Mouse (Mus musculus): ENCODE measurements at regions not wholly inside any gene's neighbourhood (a gene's known extent, or its start where the extent isn't known, plus 50 kb on each side); places are given as distances from the start of the nearest gene placed in this dataset.

- ATAC-seq (replicated peaks; ENCODE audit: low FRiP score) (no peak), DNase-seq (ENCODE audit: low spot score) (no peak)
- Histone ChIP-seq H3K27ac (ENCODE audit: low read depth, low read length) (no peak overlapping the region), H3K36me3 (ENCODE audit: control insufficient read depth, insufficient read depth, low read length) (no peaks in the 10 kb centered on the region), H3K4me1 (replicated peaks; ENCODE audit: control insufficient read depth, insufficient read depth, low read length) (no peaks in the 10 kb centered on the region), H3K27me3 (replicated peaks; ENCODE audit: control insufficient read depth, insufficient read depth, low read length) (no peaks in the 10 kb centered on the region), H3K4me3 (ENCODE audit: low read depth, low read length) (no peak overlapping the region), H3K4me2 (no peak overlapping the region), H3K9me3 (ENCODE audit: control insufficient read depth, low read length) (no peaks in the 10 kb centered on the region), H3K9ac (ENCODE audit: low read depth, low read length) (no peak overlapping the region)
- 87% methylated on average over 8 of the region's 8 CpGs for WGBS
Observed at GRCm38 (mm10) chr6:91573487-91573886, 57.8 kb downstream of the Lsm3 start.

- 78% methylated on average over 10 of the region's 10 CpGs for WGBS
- Histone ChIP-seq H3K9ac (ENCODE audit: low read depth, low read length) (no peak overlapping the region), H3K27me3 (replicated peaks; ENCODE audit: control insufficient read depth, insufficient read depth, low read length) (no peaks in the 10 kb centered on the region), H3K4me1 (replicated peaks; ENCODE audit: control insufficient read depth, insufficient read depth, low read length) (no peaks in the 10 kb centered on the region), H3K4me3 (ENCODE audit: low read depth, low read length) (no peak overlapping the region), H3K27ac (ENCODE audit: low read depth, low read length) (no peak overlapping the region), H3K9me3 (ENCODE audit: control insufficient read depth, low read length) (no peaks in the 10 kb centered on the region), H3K4me2 (no peak overlapping the region), H3K36me3 (ENCODE audit: control insufficient read depth, insufficient read depth, low read length) (no peaks in the 10 kb centered on the region)
- ATAC-seq (replicated peaks; ENCODE audit: low FRiP score) (no peak), DNase-seq (ENCODE audit: low spot score) (no peak)
Observed at GRCm38 (mm10) chr6:91574414-91574813, 58.7 kb downstream of the Lsm3 start.

GRCm38 (mm10) chr6:91575662-91576364 lies 60.1 kb downstream of the Lsm3 start:
- WGBS: 54% methylated on average over 4 of the region's 4 CpGs
- Histone ChIP-seq H3K9me3 (ENCODE audit: control insufficient read depth, low read length) (no peaks in the 10 kb centered on the region), H3K9ac (ENCODE audit: low read depth, low read length) (no peak overlapping the region), H3K4me1 (replicated peaks; ENCODE audit: control insufficient read depth, insufficient read depth, low read length) (no peaks in the 10 kb centered on the region), H3K4me3 (ENCODE audit: low read depth, low read length) (no peak overlapping the region), H3K4me2 (no peak overlapping the region), H3K27ac (ENCODE audit: low read depth, low read length) (no peak overlapping the region), H3K36me3 (ENCODE audit: control insufficient read depth, insufficient read depth, low read length) (no peaks in the 10 kb centered on the region), H3K27me3 (replicated peaks; ENCODE audit: control insufficient read depth, insufficient read depth, low read length) (no peaks in the 10 kb centered on the region)
- DNase-seq (ENCODE audit: low spot score) (peak; percentile 64), ATAC-seq (replicated peaks; ENCODE audit: low FRiP score) (0 out of 2 replicates have a peak, but pooled peaks have one; percentile 31)

- Histone ChIP-seq H3K9me3 (ENCODE audit: control insufficient read depth, low read length) (no peaks in the 10 kb centered on the region), H3K4me3 (ENCODE audit: low read depth, low read length) (no peak overlapping the region), H3K4me1 (replicated peaks; ENCODE audit: control insufficient read depth, insufficient read depth, low read length) (no peaks in the 10 kb centered on the region), H3K9ac (ENCODE audit: low read depth, low read length) (no peak overlapping the region), H3K27me3 (replicated peaks; ENCODE audit: control insufficient read depth, insufficient read depth, low read length) (no peaks in the 10 kb centered on the region), H3K27ac (ENCODE audit: low read depth, low read length) (no peak overlapping the region), H3K4me2 (no peak overlapping the region), H3K36me3 (ENCODE audit: control insufficient read depth, insufficient read depth, low read length) (no peaks in the 10 kb centered on the region)
- no peak for DNase-seq (ENCODE audit: low spot score)
- 56% methylated on average over 15 of the region's 15 CpGs for WGBS
- ATAC-seq (replicated peaks; ENCODE audit: low FRiP score): no peak
Observed at GRCm38 (mm10) chr6:91576906-91577305, 61.2 kb downstream of the Lsm3 start.

GRCm38 (mm10) chr6:91579666-91580065 lies 63.9 kb downstream of the Lsm3 start:
- H3K4me3 ChIP-seq (ENCODE audit: low read depth, low read length): no peak overlapping the region
- ATAC-seq (replicated peaks; ENCODE audit: low FRiP score) (no peak), DNase-seq (ENCODE audit: low spot score) (no peak)
- 76% methylated on average over 10 of the region's 10 CpGs for WGBS
- no peaks in the 10 kb centered on the region for H3K9me3 ChIP-seq (ENCODE audit: control insufficient read depth, low read length)
- no peak overlapping the region for H3K4me2 ChIP-seq
- H3K27me3 ChIP-seq (replicated peaks; ENCODE audit: control insufficient read depth, insufficient read depth, low read length): no peaks in the 10 kb centered on the region
- H3K4me1 ChIP-seq (replicated peaks; ENCODE audit: control insufficient read depth, insufficient read depth, low read length): no peaks in the 10 kb centered on the region
- H3K27ac ChIP-seq (ENCODE audit: low read depth, low read length): no peak overlapping the region
- no peak overlapping the region for H3K9ac ChIP-seq (ENCODE audit: low read depth, low read length)
- H3K36me3 ChIP-seq (ENCODE audit: control insufficient read depth, insufficient read depth, low read length): no peaks in the 10 kb centered on the region

- no peak overlapping the region for H3K27ac ChIP-seq (ENCODE audit: low read depth, low read length)
- ATAC-seq (replicated peaks; ENCODE audit: low FRiP score) (no peak), DNase-seq (ENCODE audit: low spot score) (no peak)
- H3K36me3 ChIP-seq (ENCODE audit: control insufficient read depth, insufficient read depth, low read length): no peaks in the 10 kb centered on the region
- H3K4me3 ChIP-seq (ENCODE audit: low read depth, low read length): no peak overlapping the region
- no peak overlapping the region for H3K4me2 ChIP-seq
- H3K9me3 ChIP-seq (ENCODE audit: control insufficient read depth, low read length): no peaks in the 10 kb centered on the region
- no peaks in the 10 kb centered on the region for H3K4me1 ChIP-seq (replicated peaks; ENCODE audit: control insufficient read depth, insufficient read depth, low read length)
- 85% methylated on average over 6 of the region's 6 CpGs for WGBS
- H3K27me3 ChIP-seq (replicated peaks; ENCODE audit: control insufficient read depth, insufficient read depth, low read length): no peaks in the 10 kb centered on the region
- no peak overlapping the region for H3K9ac ChIP-seq (ENCODE audit: low read depth, low read length)
Observed at GRCm38 (mm10) chr6:91580607-91581006, 64.9 kb downstream of the Lsm3 start.

- Histone ChIP-seq H3K27ac (ENCODE audit: low read depth, low read length) (no peak overlapping the region), H3K4me1 (replicated peaks; ENCODE audit: control insufficient read depth, insufficient read depth, low read length) (no peaks in the 10 kb centered on the region), H3K4me3 (ENCODE audit: low read depth, low read length) (no peak overlapping the region), H3K4me2 (no peak overlapping the region), H3K27me3 (replicated peaks; ENCODE audit: control insufficient read depth, insufficient read depth, low read length) (no peaks in the 10 kb centered on the region), H3K9ac (ENCODE audit: low read depth, low read length) (no peak overlapping the region), H3K36me3 (ENCODE audit: control insufficient read depth, insufficient read depth, low read length) (no peaks in the 10 kb centered on the region), H3K9me3 (ENCODE audit: control insufficient read depth, low read length) (no peaks in the 10 kb centered on the region)
- 84% methylated on average over 5 of the region's 5 CpGs for WGBS
- ATAC-seq (replicated peaks; ENCODE audit: low FRiP score) (no peak), DNase-seq (ENCODE audit: low spot score) (no peak)
Observed at GRCm38 (mm10) chr6:91582338-91582737, 66.6 kb downstream of the Lsm3 start.

- H3K36me3 ChIP-seq (ENCODE audit: control insufficient read depth, insufficient read depth, low read length): no peaks in the 10 kb centered on the region
- no peak overlapping the region for H3K9ac ChIP-seq (ENCODE audit: low read depth, low read length)
- no peak overlapping the region for H3K4me3 ChIP-seq (ENCODE audit: low read depth, low read length)
- ATAC-seq (replicated peaks; ENCODE audit: low FRiP score) (no peak), DNase-seq (ENCODE audit: low spot score) (no peak)
- no peak overlapping the region for H3K27ac ChIP-seq (ENCODE audit: low read depth, low read length)
- H3K4me1 ChIP-seq (replicated peaks; ENCODE audit: control insufficient read depth, insufficient read depth, low read length): no peaks in the 10 kb centered on the region
- WGBS: 88% methylated on average over 5 of the region's 5 CpGs
- H3K27me3 ChIP-seq (replicated peaks; ENCODE audit: control insufficient read depth, insufficient read depth, low read length): no peaks in the 10 kb centered on the region
- no peaks in the 10 kb centered on the region for H3K9me3 ChIP-seq (ENCODE audit: control insufficient read depth, low read length)
- H3K4me2 ChIP-seq: no peak overlapping the region
Observed at GRCm38 (mm10) chr6:91583346-91583745, 67.6 kb downstream of the Lsm3 start.

- H3K36me3 ChIP-seq (ENCODE audit: control insufficient read depth, insufficient read depth, low read length): no peaks in the 10 kb centered on the region
- no peak overlapping the region for H3K27ac ChIP-seq (ENCODE audit: low read depth, low read length)
- no peaks in the 10 kb centered on the region for H3K27me3 ChIP-seq (replicated peaks; ENCODE audit: control insufficient read depth, insufficient read depth, low read length)
- DNase-seq (ENCODE audit: low spot score) (no peak), ATAC-seq (replicated peaks; ENCODE audit: low FRiP score) (no peak)
- no peak overlapping the region for H3K4me2 ChIP-seq
- WGBS: 60% methylated on average over 3 of the region's 3 CpGs
- no peak overlapping the region for H3K9ac ChIP-seq (ENCODE audit: low read depth, low read length)
- H3K4me3 ChIP-seq (ENCODE audit: low read depth, low read length): no peak overlapping the region
- no peaks in the 10 kb centered on the region for H3K9me3 ChIP-seq (ENCODE audit: control insufficient read depth, low read length)
- no peaks in the 10 kb centered on the region for H3K4me1 ChIP-seq (replicated peaks; ENCODE audit: control insufficient read depth, insufficient read depth, low read length)
Observed at GRCm38 (mm10) chr6:91585543-91585942, 69.8 kb downstream of the Lsm3 start.
